Mouse (Mus musculus) liver, postnatal 0 days (tissue): ENCODE measurements at regions not wholly inside any gene's neighbourhood (a gene's known extent, or its start where the extent isn't known, plus 50 kb on each side); places are given as distances from the start of the nearest gene placed in this dataset.

ENCODE experiments used
- CTCF ChIP-seq: sonication (generic); IDR thresholded peaks from 2 replicates; pipeline ENCODE4 v1.5.1; 2016; ENCODE audit warnings: antibody characterized with exemption, low read depth
- EP300 ChIP-seq: IDR thresholded peaks from 2 replicates; pipeline ENCODE4 v1.6.1; 2016; ENCODE audit warnings: antibody characterized with exemption, low read depth, mild to moderate bottlenecking

DNA sequence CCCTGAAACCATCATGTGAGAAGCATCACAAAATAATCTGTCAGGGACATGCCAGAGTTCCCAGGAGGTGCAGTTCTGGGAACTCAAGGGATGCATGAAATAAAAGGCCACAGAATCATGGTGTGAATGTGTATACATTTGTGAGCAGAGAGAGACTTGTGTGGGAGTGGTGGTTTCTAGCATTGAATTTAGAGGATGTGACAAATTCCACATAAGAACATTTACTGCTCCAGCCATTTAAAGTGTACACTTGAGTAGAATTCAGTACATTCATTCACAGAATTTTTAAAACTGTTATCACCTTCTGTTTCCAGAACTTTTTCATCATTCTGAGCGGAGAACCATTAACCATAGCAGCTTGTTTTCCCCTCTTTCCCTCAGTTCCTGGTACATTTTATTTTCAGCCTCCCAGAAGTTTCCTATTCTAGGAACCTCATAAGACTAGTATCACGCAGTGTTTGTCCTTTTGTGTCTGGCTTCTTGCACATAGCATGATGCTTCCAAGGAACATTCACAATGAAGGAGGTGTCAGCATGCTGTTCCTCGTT, 380.6 kb downstream of the Kif20b start:
- TF ChIP-seq CTCF (no peak), EP300 (no peak)
